Mouse (Mus musculus) midbrain, embryonic 14.5 days (tissue): ENCODE results near the gene Pacsin1. TPM values are rescaled to one million over a fixed set of nuclear protein-coding genes. Genes with fewer than 3 reads are reported as not detected.

Source experiments
- ATAC-seq: fragments of 200-750 bp; cut with Nextera tagmentation; 2 replicates; pipeline ENCODE4 v1.8.0; 2017; ENCODE audit warnings: moderate number of reproducible peaks, moderate library complexity; ENCODE audit not compliant: low FRiP score, low TSS enrichment
- DNase-seq: peaks from one replicate; pipeline ENCODE4 v3.0.0-alpha.2; 2015
- H3K27ac ChIP-seq: fragments of 300-500 bp; sonication (generic); replicated peaks from 2 replicates; pipeline ENCODE4 v1.5.1; 2014; ENCODE audit warnings: mild to moderate bottlenecking, low read depth, low read length, moderate library complexity
- H3K27me3 ChIP-seq: fragments of 300-500 bp; sonication (generic); 2 replicates; pipeline ENCODE4 v1.6.1; 2014; ENCODE audit warnings: low read length, control low read depth, mixed read lengths; ENCODE audit not compliant: control insufficient read depth, insufficient read depth
- H3K36me3 ChIP-seq: fragments of 300-500 bp; sonication (generic); 2 replicates; pipeline ENCODE4 v1.6.1; 2014; ENCODE audit warnings: low read length, control low read depth; ENCODE audit not compliant: control insufficient read depth, insufficient read depth
- H3K4me1 ChIP-seq: fragments of 300-500 bp; sonication (generic); 2 replicates; pipeline ENCODE4 v1.6.1; 2014; ENCODE audit warnings: mild to moderate bottlenecking, antibody characterized with exemption, low read length, control low read depth; ENCODE audit not compliant: control insufficient read depth, insufficient read depth
- H3K4me2 ChIP-seq: fragments of 300-500 bp; sonication (generic); 2 replicates; pipeline ENCODE4 v1.6.1; 2014; ENCODE audit warnings: mild to moderate bottlenecking, low read length, moderate library complexity
- H3K4me3 ChIP-seq: fragments of 300-500 bp; sonication (generic); replicated peaks from 2 replicates; pipeline ENCODE4 v1.5.1; 2014; ENCODE audit warnings: low read depth, low read length
- H3K9ac ChIP-seq: fragments of 300-500 bp; sonication (generic); replicated peaks from 2 replicates; pipeline ENCODE4 v1.6.1; 2014; ENCODE audit warnings: mild to moderate bottlenecking, low read length, moderate library complexity
- H3K9me3 ChIP-seq: fragments of 300-500 bp; sonication (generic); 2 replicates; pipeline ENCODE4 v1.6.1; 2016; ENCODE audit warnings: low read length, control low read depth, mixed read lengths; ENCODE audit not compliant: control insufficient read depth
- WGBS: fragments of 180-500 bp; shearing (Covaris S2); extraction: QIAGEN DNeasy Blood & Tissue Kit; methylation state at CpG from one replicate; pipeline ENCODE4 v1.1.7; 2014; 5-methylcytosine and 5-hydroxymethylcytosine counted together
- polyA plus RNA-seq: library from polyadenylated mRNA; unstranded; fragments of >200 nt; fragmentation: Nextera tagmentation; extraction: Ambion mirVana; gene quantifications from 2 replicates; pipeline ENCODE4 v1.2.1, GENCODE M21; 2014

Pacsin1 gene
- polyA plus RNA-seq, 1 experiment from 2014 or later, result 33.0 TPM

DNA sequence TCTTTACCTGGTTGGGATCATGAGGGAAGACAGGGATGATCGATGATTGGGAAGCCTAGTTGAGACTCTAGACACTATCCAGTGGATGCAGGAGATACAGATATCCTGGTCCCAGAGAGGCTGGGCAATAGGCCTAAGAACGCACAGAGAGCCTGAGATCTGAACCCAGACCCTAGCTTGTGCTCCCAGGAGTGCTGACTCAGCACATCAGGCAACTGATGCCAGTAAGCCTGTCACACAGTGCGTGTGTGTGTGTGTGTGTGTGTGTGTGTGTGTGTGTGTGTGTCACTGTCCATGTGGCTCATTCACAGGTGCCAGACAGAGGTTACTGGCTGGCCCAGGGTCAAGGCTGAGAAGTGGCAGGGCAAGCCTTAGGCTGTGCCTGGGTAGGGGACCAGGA is 77.4 kb downstream of the Pacsin1 start:
- H3K36me3 ChIP-seq, result no peaks in the 10 kb centered on the region
- H3K4me1 ChIP-seq, result no peaks in the 10 kb centered on the region
- no peak overlapping the region for H3K27ac ChIP-seq
- no peak for ATAC-seq
- H3K27me3 ChIP-seq, result no peaks in the 10 kb centered on the region
- no peaks in the 10 kb centered on the region for H3K9me3 ChIP-seq
- no peak overlapping the region for H3K4me3 ChIP-seq
- H3K4me2 ChIP-seq, result no peak overlapping the region
- DNase-seq, result no peak
- WGBS, result 81% methylated on average over 3 of the region's 3 CpGs
- no peak overlapping the region for H3K9ac ChIP-seq

- no peaks in the 10 kb centered on the region for H3K4me1 ChIP-seq
- no peaks in the 10 kb centered on the region for H3K36me3 ChIP-seq
- H3K4me2 ChIP-seq, result no peak overlapping the region
- H3K27ac ChIP-seq, result no peak overlapping the region
- no peak for DNase-seq
- WGBS, result 21% methylated on average over 13 of the region's 13 CpGs
- H3K4me3 ChIP-seq, result no peak overlapping the region
- H3K9ac ChIP-seq, result no peak overlapping the region
- ATAC-seq, result no peak
- H3K9me3 ChIP-seq, result no peaks in the 10 kb centered on the region
- H3K27me3 ChIP-seq, result no peaks in the 10 kb centered on the region
Observed at GRCm38 (mm10) chr17:27734344-27735073, 79.2 kb downstream of the Pacsin1 start.

DNA sequence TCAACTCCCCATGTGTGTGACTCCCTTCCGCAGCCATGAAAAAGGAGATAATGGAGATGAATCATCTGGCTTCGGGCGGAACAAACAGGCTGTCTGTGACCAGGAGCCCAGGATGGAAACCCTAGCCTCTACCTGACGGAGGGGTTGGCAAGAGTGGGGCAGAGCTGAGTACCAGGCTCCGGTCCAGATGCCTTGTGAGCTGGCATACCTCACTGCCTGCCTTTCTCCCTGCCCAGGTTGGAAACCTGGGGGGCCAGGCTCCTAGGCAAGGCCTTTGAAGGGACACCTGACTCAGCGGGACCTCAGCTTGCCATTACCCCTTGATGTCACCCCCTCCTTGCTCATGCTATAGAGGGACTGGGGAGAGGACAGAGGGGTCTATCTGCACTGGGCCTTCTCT is 85.7 kb downstream of the Pacsin1 start:
- no peak overlapping the region for H3K4me3 ChIP-seq

GRCm38 (mm10) chr17:27746446-27746845 is 91.1 kb downstream of the Pacsin1 start:
- no peaks in the 10 kb centered on the region for H3K9me3 ChIP-seq
- 59% methylated on average over 4 of the region's 4 CpGs for WGBS
- no peak overlapping the region for H3K9ac ChIP-seq
- no peak for DNase-seq
- 0 out of 2 replicates have a peak overlapping the region, but pooled peaks have one; percentile 26 for H3K27ac ChIP-seq
- H3K4me2 ChIP-seq, result no peak overlapping the region
- no peaks in the 10 kb centered on the region for H3K36me3 ChIP-seq
- H3K27me3 ChIP-seq, result no peaks in the 10 kb centered on the region
- ATAC-seq, result no peak
- H3K4me1 ChIP-seq, result no peaks in the 10 kb centered on the region
- H3K4me3 ChIP-seq, result no peak overlapping the region

More for the DNA sequence above, 85.7 kb downstream of the Pacsin1 start:
- H3K4me1 ChIP-seq, result no peaks in the 10 kb centered on the region
- no peak overlapping the region for H3K4me2 ChIP-seq
- H3K9me3 ChIP-seq, result no peaks in the 10 kb centered on the region
- no peak overlapping the region for H3K9ac ChIP-seq
- no peak for ATAC-seq
- H3K36me3 ChIP-seq, result no peaks in the 10 kb centered on the region
- no peaks in the 10 kb centered on the region for H3K27me3 ChIP-seq
- no peak overlapping the region for H3K27ac ChIP-seq
- DNase-seq, result no peak
- 91% methylated on average over 6 of the region's 6 CpGs for WGBS

DNA sequence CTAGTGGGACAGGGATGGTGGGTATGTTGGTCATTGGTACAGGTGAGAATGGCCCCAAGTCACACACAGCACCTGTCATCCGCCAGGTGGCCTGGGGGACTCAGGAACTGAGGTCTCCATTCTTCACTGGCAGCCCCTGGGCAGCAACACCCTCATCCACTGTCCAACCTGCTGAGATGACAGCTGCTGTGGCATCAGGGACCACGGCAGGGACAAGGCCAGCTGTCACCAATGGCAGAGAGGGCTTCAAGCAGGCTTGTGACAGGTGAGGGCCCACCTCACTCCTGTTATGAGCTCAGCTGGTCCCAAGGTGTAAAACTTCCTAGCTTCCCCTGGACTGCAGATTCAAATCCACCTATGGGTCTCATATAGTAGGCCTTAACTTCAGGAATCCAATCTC is 92.8 kb downstream of the Pacsin1 start:
- WGBS, result 92% methylated on average over 2 of the region's 2 CpGs

GRCm38 (mm10) chr17:27750451-27750942 is 95.2 kb downstream of the Pacsin1 start:
- no peaks in the 10 kb centered on the region for H3K9me3 ChIP-seq
- 90% methylated on average over 6 of the region's 6 CpGs for WGBS

More for the DNA sequence above, 92.8 kb downstream of the Pacsin1 start:
- Histone ChIP-seq H3K9ac (no peak overlapping the region), H3K27ac (no peak overlapping the region), H3K36me3 (0 out of 2 replicates have a peak, but pooled peaks cover 10% of the 10 kb centered on the region), H3K27me3 (no peaks in the 10 kb centered on the region), H3K4me2 (no peak overlapping the region), H3K4me3 (no peak overlapping the region), H3K9me3 (no peaks in the 10 kb centered on the region), H3K4me1 (no peaks in the 10 kb centered on the region)
- no peak for ATAC-seq
- no peak for DNase-seq

GRCm38 (mm10) chr17:27751314-27752202 is 96.2 kb downstream of the Pacsin1 start:
- Histone ChIP-seq H3K4me3 (no peak overlapping the region), H3K9me3 (no peaks in the 10 kb centered on the region), H3K27me3 (no peaks in the 10 kb centered on the region), H3K27ac (no peak overlapping the region), H3K4me1 (no peaks in the 10 kb centered on the region), H3K9ac (no peak overlapping the region), H3K36me3 (0 out of 2 replicates have a peak, but pooled peaks cover 11% of the 10 kb centered on the region), H3K4me2 (no peak overlapping the region)
- ATAC-seq, result no peak
- no peak for DNase-seq
- WGBS, result 98% methylated on average over 8 of the region's 8 CpGs

More at GRCm38 (mm10) chr17:27750451-27750942, 95.2 kb downstream of the Pacsin1 start:
- ATAC-seq (no peak), DNase-seq (no peak)
- Histone ChIP-seq H3K4me3 (no peak overlapping the region), H3K4me1 (no peaks in the 10 kb centered on the region), H3K4me2 (no peak overlapping the region), H3K9ac (no peak overlapping the region), H3K27ac (no peak overlapping the region), H3K27me3 (no peaks in the 10 kb centered on the region), H3K36me3 (0 out of 2 replicates have a peak, but pooled peaks cover 11% of the 10 kb centered on the region)

GRCm38 (mm10) chr17:27760169-27760568 is 104.9 kb downstream of the Pacsin1 start:
- H3K27me3 ChIP-seq, result no peaks in the 10 kb centered on the region
- no peaks in the 10 kb centered on the region for H3K9me3 ChIP-seq
- 74% methylated on average over 6 of the region's 6 CpGs for WGBS
- H3K9ac ChIP-seq, result no peak overlapping the region
- no peak overlapping the region for H3K4me3 ChIP-seq
- H3K36me3 ChIP-seq, result peaks cover 7% of the 10 kb centered on the region; the same call in 1 of the 2 replicates
- no peak overlapping the region for H3K4me2 ChIP-seq
- H3K27ac ChIP-seq, result peak overlapping the region; percentile 41; the same call in 1 of the 2 replicates
- DNase-seq (no peak), ATAC-seq (no peak)
- 0 out of 2 replicates have a peak, but pooled peaks cover 3% of the 10 kb centered on the region for H3K4me1 ChIP-seq
